In the genomic region with DNA sequence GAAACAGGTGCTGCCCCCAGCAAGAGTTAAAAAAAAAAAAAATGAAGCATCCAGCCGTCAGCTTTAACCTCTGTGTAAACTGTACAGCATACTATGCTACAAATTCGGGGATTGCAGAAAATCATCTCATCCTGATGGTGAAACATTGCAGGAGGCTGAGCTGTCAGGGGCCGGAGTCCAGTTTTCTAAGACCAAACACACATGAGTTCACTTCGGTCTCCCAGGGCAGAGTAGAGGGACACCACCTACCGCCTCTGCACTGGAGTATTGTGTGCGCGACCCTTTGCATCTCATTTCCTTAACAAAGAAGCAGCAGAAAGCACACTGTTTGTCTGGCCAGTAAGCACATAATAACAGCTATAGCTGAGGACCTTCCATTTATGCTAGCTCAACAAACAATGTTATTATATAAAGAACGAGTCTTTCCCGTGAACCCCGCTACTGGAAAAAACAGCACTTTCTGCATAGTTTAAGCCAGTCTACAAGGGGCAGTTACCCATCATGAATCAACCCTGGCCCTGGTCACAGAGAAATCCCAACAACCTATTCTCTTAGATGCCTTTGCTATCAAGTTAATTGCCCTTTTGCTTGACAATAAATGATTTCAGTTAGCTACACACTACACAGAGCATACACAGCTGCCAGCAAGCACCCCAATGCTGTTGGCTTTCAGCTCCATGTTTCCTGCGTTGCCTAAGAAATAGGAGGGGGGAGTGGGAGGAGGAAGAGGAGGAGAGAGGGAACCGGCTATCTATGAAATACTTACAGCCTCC, we compare ENCODE assay signal across 10 mouse cellular contexts.
A peak's percentile ranks its signal among the peaks of the same experiment; 100 is the strongest.
DNase-seq lines count a peak whose midpoint lies in the region; ATAC-seq and TF ChIP-seq lines count a peak whose summit lies in the region.
"Had no signal": no experiment of that assay in that cellular context is flagged by ENCODE, and none has a peak within 500 bp of the region (broad histone marks: within the 10 kb centered on the region; RNA-seq: fewer than 3 reads in every experiment).

No protein-coding gene starts in this region.

- peak; percentile 40 to 42 for DNase-seq in frontal cortex, postnatal 36 days (ENCODE audit: low spot score in 2 of 2)
- no peak for DNase-seq in frontal cortex, postnatal 25 days (ENCODE audit: low spot score in 2 of 2)
- peak; percentile 8 for DNase-seq in ES-E14 (ENCODE audit: low read depth, low spot score)
- no peak for DNase-seq in forebrain, embryonic 11.5 days (ENCODE audit: low spot score)
- DNase-seq in urinary bladder, postnatal 10 days (ENCODE audit: low spot score), result no peak
- no peak for DNase-seq in lung, postnatal 14 days
- DNase-seq: kidney, adult 8-10 months had no signal

- no peak overlapping the region for H3K27ac ChIP-seq in ES-E14 (ENCODE audit: insufficient read depth, low read depth, low read length, poor library complexity, severe bottlenecking)
- peak overlapping the region; percentile 8; the same call in 1 of the 2 replicates for H3K27ac ChIP-seq in forebrain, embryonic 11.5 days (ENCODE audit: low read depth, low read length)
- H3K27ac ChIP-seq in liver, embryonic 16.5 days (ENCODE audit: low read length), result no peak overlapping the region

- ATAC-seq in forebrain, embryonic 11.5 days (replicated peaks; ENCODE audit: low FRiP score), result peak; percentile 60
- peak; percentile 87 for ATAC-seq in liver, embryonic 16.5 days (ENCODE audit: low read depth)
- ATAC-seq in inflammation-experienced regulatory T-cells, adult 6 months, result no peak

- H3K4me3 ChIP-seq in ES-E14 (ENCODE audit: insufficient read depth in 1 of 2, low read depth in 1 of 2, low read length in 2 of 2, poor library complexity in 1 of 2, severe bottlenecking in 1 of 2), result no peak overlapping the region
- peak overlapping the region; percentile 17; the same call in 1 of the 2 replicates for H3K4me3 ChIP-seq in forebrain, embryonic 11.5 days (ENCODE audit: low read depth, low read length)
- no peak overlapping the region for H3K4me3 ChIP-seq in liver, embryonic 16.5 days (ENCODE audit: low read depth, low read length)

- peak overlapping the region; percentile 35; the same call in 1 of the 2 replicates for H3K4me2 ChIP-seq in forebrain, embryonic 11.5 days (ENCODE audit: low read depth, low read length, severe bottlenecking)
- no peak overlapping the region for H3K4me2 ChIP-seq in liver, embryonic 16.5 days (ENCODE audit: low read depth, low read length)
- H3K4me2 ChIP-seq: lung, embryonic 14.5 days had no signal

- H3K9me3 ChIP-seq in ES-E14 (ENCODE audit: control insufficient read depth, insufficient read depth, low read depth, low read length), result no peaks in the 10 kb centered on the region
- H3K9me3 ChIP-seq in forebrain, embryonic 11.5 days (ENCODE audit: control insufficient read depth, low read length), result no peaks in the 10 kb centered on the region
- no peaks in the 10 kb centered on the region for H3K9me3 ChIP-seq in liver, embryonic 16.5 days (replicated peaks; ENCODE audit: control insufficient read depth, low read length)

- peaks cover 0 to 5% of the 10 kb centered on the region in 2 experiments; a peak in 2 of 4 replicates for H3K4me1 ChIP-seq in ES-E14 (ENCODE audit: control insufficient read depth in 2 of 2, insufficient read depth in 2 of 2, low read length in 2 of 2, poor library complexity in 1 of 2)
- H3K4me1 ChIP-seq in forebrain, embryonic 11.5 days (replicated peaks; ENCODE audit: control insufficient read depth, insufficient read depth, low read length), result peaks cover 4% of the 10 kb centered on the region; the same call in 1 of the 2 replicates
- H3K4me1 ChIP-seq in liver, embryonic 16.5 days (ENCODE audit: control insufficient read depth, low read depth, low read length), result peaks cover 4% of the 10 kb centered on the region

- in situ Hi-C loops in ES-E14 (cut with MboI; ENCODE audit: low sequenced_read_pairs in 2 of 2, unreplicated experiment in 2 of 2), result no loop called here

- H3K9ac ChIP-seq in ES-E14 (ENCODE audit: insufficient read depth, low read depth, low read length, poor library complexity, severe bottlenecking), result no peak overlapping the region
- peak overlapping the region; percentile 4; the same call in 1 of the 2 replicates for H3K9ac ChIP-seq in forebrain, embryonic 11.5 days (ENCODE audit: low read length)
- no peak overlapping the region for H3K9ac ChIP-seq in liver, embryonic 16.5 days (ENCODE audit: low read depth, low read length)
- H3K9ac ChIP-seq: lung, embryonic 14.5 days had no signal

- no peaks in the 10 kb centered on the region for H3K36me3 ChIP-seq in ES-E14 (ENCODE audit: control insufficient read depth, insufficient read depth, low read length, poor library complexity, severe bottlenecking)
- no peaks in the 10 kb centered on the region for H3K36me3 ChIP-seq in forebrain, embryonic 11.5 days (ENCODE audit: control insufficient read depth, insufficient read depth, low read length)
- no peaks in the 10 kb centered on the region for H3K36me3 ChIP-seq in liver, embryonic 16.5 days (ENCODE audit: control insufficient read depth, insufficient read depth)

- H3K27me3 ChIP-seq in forebrain, embryonic 11.5 days (ENCODE audit: control insufficient read depth, insufficient read depth, low read length), result no peaks in the 10 kb centered on the region
- H3K27me3 ChIP-seq in liver, embryonic 16.5 days (ENCODE audit: control insufficient read depth, insufficient read depth, low read depth, low read length), result no peaks in the 10 kb centered on the region

- 39% methylated on average over 12 of the region's 12 CpGs for WGBS in forebrain, embryonic 11.5 days
- 60% methylated on average over 12 of the region's 12 CpGs for WGBS in liver, embryonic 16.5 days (ENCODE audit: insufficient replicate concordance)

TF ChIP-seq in ES-E14, 5 proteins besides CTCF, POLR2A, EP300 and RAD21:
- no peak for TF ChIP-seq MAFK (IDR thresholded peaks at IDR 0.05; ENCODE audit: insufficient read depth, low read depth, low read length)
- TF ChIP-seq CHD2 (IDR thresholded peaks at IDR 0.05; ENCODE audit: low read depth, low read length), result no peak
- TF ChIP-seq ZC3H11A (IDR thresholded peaks at IDR 0.05; ENCODE audit: borderline replicate concordance, low read depth, low read length), result no peak
- TF ChIP-seq HCFC1 (IDR thresholded peaks at IDR 0.05; ENCODE audit: borderline replicate concordance, insufficient read depth, low read length), result no peak
- no peak for TF ChIP-seq ZNF384 (IDR thresholded peaks at IDR 0.05; ENCODE audit: low read depth, low read length)

Comparison
In these comparisons a context has a peak if more than half of its experiments do, and no peak if none do; other contexts are left out.
1. DNase-seq: peak in frontal cortex, postnatal 36 days (2 of 2) and ES-E14 (single experiment); none in frontal cortex, postnatal 25 days (0 of 2), forebrain, embryonic 11.5 days (single experiment), urinary bladder, postnatal 10 days (single experiment) and lung, postnatal 14 days (single experiment).